Mouse (Mus musculus) heart, adult 8-10 months (tissue): Measurements from ENCODE around the gene Srp72. TPM values are rescaled to one million over a fixed set of nuclear protein-coding genes. Genes with fewer than 3 reads are reported as not detected.
A peak's percentile ranks its signal among the peaks of the same experiment; 100 is the strongest.

ENCODE experiments used
- DNase-seq: peaks from one replicate; pipeline ENCODE4 v3.0.0; 2022; ENCODE audit warnings: low spot score
- total RNA-seq, 4 experiments: library from RNA; stranded (reverse); gene quantifications; 2 replicates each; pipeline ENCODE4 v1.2.4; 2022

Srp72 gene
- total RNA-seq = 10 to 100 TPM; 45.0 to 54.1 (median 49.1) TPM

- DNase-seq = peak; percentile 69
Observed at GRCm38 (mm10) chr5:76974554-76975285, at the start of gene Srp72. Srp72 (plus strand) TSS chr5:76974683.

- DNase-seq = peak; percentile 64
Observed at GRCm38 (mm10) chr5:76928124-76928832, 46.2 kb upstream of the Srp72 start.

GRCm38 (mm10) chr5:76929180-76929877 lies 45.2 kb upstream of the Srp72 start:
- peak; percentile 27 for DNase-seq

GRCm38 (mm10) chr5:76939717-76940116 lies 34.8 kb upstream of the Srp72 start:
- no peak for DNase-seq

- no peak for DNase-seq
Observed at GRCm38 (mm10) chr5:76941975-76942374, 32.5 kb upstream of the Srp72 start.

GRCm38 (mm10) chr5:76942505-76942904 lies 32.0 kb upstream of the Srp72 start:
- DNase-seq = no peak

GRCm38 (mm10) chr5:76944965-76945677 lies 29.4 kb upstream of the Srp72 start:
- no peak for DNase-seq

- no peak for DNase-seq
Observed at GRCm38 (mm10) chr5:76945678-76946033, 28.8 kb upstream of the Srp72 start.

GRCm38 (mm10) chr5:76947142-76947541 lies 27.3 kb upstream of the Srp72 start:
- no peak for DNase-seq

GRCm38 (mm10) chr5:76947758-76948157 lies 26.7 kb upstream of the Srp72 start:
- no peak for DNase-seq

- no peak for DNase-seq
Observed at GRCm38 (mm10) chr5:76950343-76951105, 24.0 kb upstream of the Srp72 start.

GRCm38 (mm10) chr5:76951106-76952027 lies 23.1 kb upstream of the Srp72 start, which contains the start of the genes Paics and Ppat:
Paics (plus strand) TSS chr5:76951307.
Ppat (minus strand) TSS chr5:76951578.
- DNase-seq = peak; percentile 99

GRCm38 (mm10) chr5:76952112-76953040 lies 22.1 kb upstream of the Srp72 start:
- DNase-seq = no peak

GRCm38 (mm10) chr5:76953794-76954193 lies 20.7 kb upstream of the Srp72 start:
- no peak for DNase-seq

GRCm38 (mm10) chr5:76954271-76954900 lies 20.1 kb upstream of the Srp72 start:
- DNase-seq = no peak

- DNase-seq = no peak
Observed at GRCm38 (mm10) chr5:76955474-76955873, 19.0 kb upstream of the Srp72 start.

- no peak for DNase-seq
Observed at GRCm38 (mm10) chr5:76957954-76958353, 16.5 kb upstream of the Srp72 start.

GRCm38 (mm10) chr5:76959587-76959986 lies 14.9 kb upstream of the Srp72 start:
- DNase-seq = no peak
